Mouse (Mus musculus): ENCODE measurements around the gene Mybph.

Gene Mybph

GRCm38 (mm10) chr1:134188217-134188616 lies 5.0 kb upstream of the Mybph start:
- DNase-seq (ENCODE audit: low spot score): no peak

GRCm38 (mm10) chr1:134188989-134189729 lies 4.1 kb upstream of the Mybph start:
- DNase-seq (ENCODE audit: low spot score): no peak

- DNase-seq (ENCODE audit: low spot score): no peak
These were observed 2.1 kb upstream of the Mybph start for GRCm38 (mm10) chr1:134191192-134191591.

DNA sequence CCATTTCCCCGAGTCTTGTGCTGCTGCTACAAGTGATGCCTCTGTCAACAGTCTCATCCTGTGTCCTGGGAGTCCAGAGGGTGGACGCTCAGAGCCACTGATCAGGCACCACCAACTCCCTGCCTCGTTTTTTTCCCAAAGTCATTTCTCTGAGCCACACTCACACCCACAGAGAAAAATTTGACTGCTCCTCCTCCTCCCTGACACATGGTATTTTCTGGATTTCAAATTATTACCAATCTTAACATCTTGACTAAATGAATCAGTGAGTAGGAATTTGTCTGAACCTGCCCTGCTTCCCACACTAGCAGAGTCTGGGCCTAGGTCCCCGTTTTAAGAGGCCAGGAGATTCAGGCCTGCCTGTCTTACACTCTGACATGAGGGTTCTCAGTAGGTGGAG lies 1.2 kb upstream of the Mybph start:
- no peak for DNase-seq (ENCODE audit: low spot score)

DNA sequence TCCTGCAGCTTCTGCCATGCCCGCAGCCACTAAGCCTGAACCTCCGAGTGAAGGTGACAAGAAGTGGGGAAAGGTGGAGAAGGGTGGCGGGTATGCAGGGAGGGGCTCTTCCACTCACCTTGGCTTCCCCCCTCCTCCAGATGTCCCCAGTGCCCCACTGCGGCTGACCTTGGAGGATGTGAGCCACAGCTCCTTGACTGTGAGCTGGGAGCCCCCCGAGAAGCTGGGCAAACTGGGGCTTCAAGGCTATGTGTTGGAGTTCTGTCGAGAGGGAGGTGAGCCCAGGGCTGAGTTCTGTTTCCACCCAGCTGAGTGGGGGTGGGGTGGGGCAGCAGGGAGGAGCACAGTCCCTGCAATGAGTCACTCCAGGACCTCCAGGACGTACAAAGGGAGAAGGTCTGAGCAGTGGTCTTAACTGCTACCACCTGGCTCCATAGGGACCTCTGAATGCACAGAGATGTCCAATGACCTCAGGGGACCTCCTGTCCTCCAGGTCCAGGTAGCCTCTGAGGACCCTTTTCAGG lies 488 bp downstream of the Mybph start:
- no peak for DNase-seq (ENCODE audit: low spot score)

GRCm38 (mm10) chr1:134194298-134195022 lies 1.2 kb downstream of the Mybph start:
- no peak for DNase-seq (ENCODE audit: low spot score)

GRCm38 (mm10) chr1:134195117-134195516 lies 1.9 kb downstream of the Mybph start:
- DNase-seq (ENCODE audit: low spot score): no peak

- no peak for DNase-seq (ENCODE audit: low spot score)
These were observed 2.3 kb downstream of the Mybph start for GRCm38 (mm10) chr1:134195571-134195970.

DNA sequence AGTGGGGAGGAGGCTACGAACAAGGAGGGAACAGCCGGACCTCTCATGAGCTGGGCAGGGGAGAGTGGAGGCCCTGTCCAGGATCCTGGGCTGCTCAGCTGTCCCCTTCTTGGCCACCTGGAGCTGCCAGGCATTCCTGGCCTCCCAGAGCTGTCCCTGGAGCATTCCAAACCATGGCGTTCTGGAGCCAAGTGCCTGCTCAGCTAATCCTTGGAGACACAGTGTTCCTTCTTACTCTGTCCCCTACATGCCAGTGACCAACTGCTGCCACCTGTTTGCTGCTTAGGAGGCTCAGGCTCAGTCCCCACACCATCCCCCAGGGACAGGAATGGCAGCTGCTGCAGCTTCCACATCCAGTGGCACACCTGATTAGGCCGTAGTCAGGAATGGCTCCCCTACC lies 2.7 kb downstream of the Mybph start:
- no peak for DNase-seq (ENCODE audit: low spot score)

DNA sequence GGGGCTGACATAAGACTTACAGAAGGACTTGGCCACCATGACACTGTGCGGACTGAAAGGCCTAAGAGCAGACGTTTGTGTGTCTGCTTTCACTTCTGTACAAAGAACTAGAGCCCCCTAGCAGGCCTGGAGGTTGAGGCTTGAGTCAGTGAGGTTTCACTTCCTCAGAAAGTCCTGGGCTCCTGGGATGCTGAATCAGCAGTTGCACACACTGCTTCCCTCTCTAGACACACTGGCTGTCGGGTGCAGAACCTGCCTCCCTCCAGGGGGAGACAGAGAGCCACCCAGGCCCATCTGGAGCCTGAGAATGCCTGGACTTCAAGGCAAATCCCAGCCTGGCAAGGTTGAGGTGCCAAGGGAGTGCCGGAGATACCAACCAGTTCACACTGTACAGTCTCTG lies 3.1 kb downstream of the Mybph start:
- peak; percentile 20 for DNase-seq (ENCODE audit: low spot score)

DNA sequence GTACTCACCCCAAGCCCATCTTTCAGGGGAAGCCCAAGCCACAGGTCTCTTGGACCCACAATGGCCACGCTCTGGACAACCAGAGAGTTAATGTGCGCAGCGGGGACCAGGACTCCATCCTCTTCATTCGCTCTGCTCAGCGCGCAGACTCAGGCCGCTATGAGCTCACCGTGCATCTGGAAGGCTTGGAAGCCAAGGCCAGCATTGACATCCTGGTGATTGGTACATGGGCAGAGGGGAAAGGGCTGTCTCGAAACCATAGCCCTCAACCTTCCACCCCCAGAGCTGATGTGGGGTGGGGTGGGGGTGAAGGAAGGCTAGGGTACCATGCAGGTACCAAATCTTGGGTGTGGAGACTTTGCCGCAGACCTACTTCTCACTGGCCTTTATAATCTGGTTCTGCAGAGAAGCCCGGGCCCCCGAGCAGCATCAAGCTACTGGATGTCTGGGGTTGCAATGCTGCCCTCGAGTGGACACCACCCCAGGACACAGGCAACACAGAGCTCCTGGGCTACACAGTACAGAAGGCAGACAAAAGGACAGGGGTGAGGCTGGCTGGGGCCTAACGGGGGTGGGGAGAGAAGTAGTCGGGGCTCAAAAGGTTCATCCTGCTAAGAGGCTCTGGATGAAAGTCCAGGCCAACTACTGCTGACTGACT lies 4.2 kb downstream of the Mybph start:
- DNase-seq (ENCODE audit: low spot score): no peak

DNA sequence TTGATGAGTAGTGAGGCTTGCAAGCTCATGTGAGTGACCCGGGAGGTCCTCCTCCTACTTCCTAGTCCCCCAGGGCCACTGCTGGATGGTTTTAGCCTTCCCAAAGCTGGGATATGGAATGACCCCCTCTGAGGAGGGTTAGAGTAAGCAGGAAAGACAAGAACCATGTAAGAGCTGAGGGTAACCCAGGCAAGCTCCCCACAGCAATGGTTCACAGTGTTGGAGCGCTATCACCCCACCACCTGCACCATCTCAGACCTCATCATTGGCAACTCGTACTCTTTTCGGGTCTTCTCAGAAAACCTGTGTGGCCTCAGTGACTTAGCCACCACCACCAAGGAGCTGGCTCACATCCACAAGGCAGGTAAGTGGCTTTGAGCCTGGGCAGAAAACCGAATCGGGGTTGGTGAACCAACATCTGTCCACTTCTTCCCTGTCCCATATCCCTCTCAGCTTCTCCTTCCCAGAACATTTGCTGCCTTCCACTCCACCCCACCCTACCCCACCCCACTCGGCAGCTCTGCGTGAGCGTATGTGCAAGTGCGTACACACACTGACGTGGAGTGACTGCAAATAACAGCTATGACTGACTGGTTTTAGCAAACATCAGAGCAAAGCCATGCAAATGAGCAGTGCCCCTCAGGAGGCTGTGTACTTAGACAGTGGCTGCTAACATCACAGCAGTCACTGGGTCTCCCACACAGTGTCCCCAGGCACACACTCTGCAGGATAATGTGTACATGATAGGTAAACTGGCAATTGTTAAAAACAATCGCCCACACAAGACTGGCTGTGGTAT lies 5.1 kb downstream of the Mybph start:
- no peak for DNase-seq (ENCODE audit: low spot score)

DNA sequence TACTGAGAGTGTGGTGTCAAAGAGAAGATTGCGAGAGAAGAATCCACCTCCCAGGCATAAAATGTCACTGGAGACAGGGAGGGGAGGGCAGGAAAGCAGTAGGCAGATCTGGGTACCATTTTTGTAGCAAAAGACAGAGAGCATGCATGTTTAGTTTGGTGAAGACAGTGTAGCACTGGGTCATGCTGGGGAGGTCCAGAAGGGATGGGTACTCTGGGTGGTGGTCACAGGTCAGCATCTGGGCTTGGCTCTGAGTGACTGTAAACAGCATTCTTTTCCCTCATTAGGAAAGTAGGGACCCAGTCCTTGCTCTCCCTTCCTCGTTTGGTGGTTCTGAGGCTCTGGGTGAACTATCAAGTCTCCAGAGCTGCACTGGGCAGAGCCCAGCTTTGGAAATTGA lies 7.2 kb downstream of the Mybph start:
- DNase-seq (ENCODE audit: low spot score): no peak

GRCm38 (mm10) chr1:134200998-134201686 lies 7.9 kb downstream of the Mybph start:
- no peak for DNase-seq (ENCODE audit: low spot score)

DNA sequence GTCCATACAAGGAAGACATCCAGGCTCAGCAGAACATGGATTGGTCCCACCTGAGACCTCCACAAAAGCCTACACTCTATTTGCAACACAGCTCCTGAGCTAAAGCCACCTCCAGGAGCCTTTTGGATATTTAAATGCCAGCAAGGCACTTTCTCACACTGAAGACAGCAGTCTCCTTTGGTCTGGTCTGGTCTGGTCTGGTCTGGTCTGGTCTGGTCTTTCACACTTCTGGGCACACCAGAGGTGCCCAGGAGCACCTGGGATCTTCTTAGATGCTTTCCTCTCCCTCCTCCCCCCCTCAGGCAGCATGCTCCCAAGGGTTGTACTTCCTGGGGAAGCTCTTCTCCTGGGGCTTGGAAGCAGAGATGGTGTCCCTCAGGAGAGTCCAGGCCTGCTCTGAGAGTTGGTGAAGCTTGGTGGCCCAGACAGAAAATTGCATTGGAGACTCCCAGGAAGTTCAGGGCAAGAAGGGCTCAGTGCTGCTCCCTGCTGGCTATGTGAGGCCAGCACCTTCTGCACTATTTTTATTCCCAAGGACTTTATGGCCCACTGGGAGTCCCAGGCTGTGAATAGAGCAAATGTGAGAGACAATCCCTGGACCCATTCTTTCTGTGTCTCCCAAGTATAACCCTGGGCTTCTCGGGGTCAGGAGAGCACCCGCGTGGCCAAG lies 8.6 kb downstream of the Mybph start:
- no peak for DNase-seq (ENCODE audit: low spot score)

DNA sequence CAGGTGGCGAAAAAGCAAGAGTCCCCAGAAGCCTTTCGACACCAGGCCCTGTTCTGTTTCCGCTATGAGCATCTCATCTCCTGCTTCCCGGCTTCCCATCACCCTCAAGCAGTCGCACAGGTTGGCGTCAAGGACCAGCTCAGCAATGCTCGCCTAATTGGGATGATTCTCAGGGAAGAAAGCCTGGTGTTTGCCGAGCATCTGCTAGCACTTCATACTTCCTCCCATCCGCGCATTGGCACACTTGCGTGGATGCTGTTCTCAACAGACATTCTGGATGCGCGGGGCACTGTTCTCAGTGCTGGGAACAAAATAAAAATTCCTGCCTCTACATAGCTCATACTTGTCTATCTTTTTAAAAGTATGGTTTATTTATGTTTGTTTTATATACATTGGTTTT lies 11.0 kb downstream of the Mybph start:
- no peak for DNase-seq (ENCODE audit: low spot score)

DNA sequence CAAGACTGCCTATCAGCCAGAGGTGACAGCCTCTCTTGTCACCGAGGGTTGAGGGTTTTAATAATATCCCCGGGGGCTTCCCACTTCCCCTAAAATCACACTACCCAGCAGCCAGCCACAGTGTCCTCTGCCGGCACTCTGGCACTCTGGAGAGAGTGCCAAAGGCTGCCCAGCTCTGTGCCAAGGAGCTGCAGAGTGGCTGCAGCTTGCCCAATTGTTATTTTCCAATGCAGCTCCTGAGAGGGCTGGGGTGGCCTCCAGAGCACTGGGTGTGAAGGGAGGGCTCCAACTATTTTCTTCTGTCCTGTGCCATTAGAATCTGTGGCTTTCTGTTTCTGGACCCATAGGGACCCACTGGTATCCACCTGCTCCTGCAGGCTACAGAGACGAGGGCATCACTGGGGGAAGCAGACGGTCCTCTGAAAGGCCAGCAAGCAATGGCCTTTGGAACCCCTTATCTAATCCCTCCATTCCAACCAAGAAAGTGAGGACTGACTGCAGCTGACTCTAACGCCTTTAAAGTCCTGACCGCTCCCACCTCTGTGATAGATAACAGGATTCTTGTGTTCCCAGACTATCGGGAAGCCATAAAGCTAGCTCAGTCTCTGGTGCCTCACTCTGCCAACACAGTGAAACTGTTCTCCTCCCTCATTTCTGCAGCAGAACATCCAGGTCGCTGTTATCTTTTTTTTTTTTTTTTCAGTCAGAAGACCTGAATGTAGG lies 12.2 kb downstream of the Mybph start:
- no peak for DNase-seq (ENCODE audit: low spot score)

GRCm38 (mm10) chr1:134206085-134206484 lies 12.8 kb downstream of the Mybph start:
- DNase-seq (ENCODE audit: low spot score): no peak

GRCm38 (mm10) chr1:134210179-134210755 lies 17.0 kb downstream of the Mybph start:
- DNase-seq (ENCODE audit: low spot score): no peak

GRCm38 (mm10) chr1:134211043-134211442 lies 17.8 kb downstream of the Mybph start:
- DNase-seq (ENCODE audit: low spot score): no peak

All from T-cell, adult 2 months (primary cell).